Mouse (Mus musculus): ENCODE results near the gene Ubqln5. TPM values are rescaled to one million over a fixed set of nuclear protein-coding genes. Genes with fewer than 3 reads are reported as not detected.

Gene Ubqln5
- polyA plus RNA-seq (2011; ENCODE audit: insufficient read depth, insufficient read length, low replicate concordance, missing spikeins): not detected in 2 replicates

DNA sequence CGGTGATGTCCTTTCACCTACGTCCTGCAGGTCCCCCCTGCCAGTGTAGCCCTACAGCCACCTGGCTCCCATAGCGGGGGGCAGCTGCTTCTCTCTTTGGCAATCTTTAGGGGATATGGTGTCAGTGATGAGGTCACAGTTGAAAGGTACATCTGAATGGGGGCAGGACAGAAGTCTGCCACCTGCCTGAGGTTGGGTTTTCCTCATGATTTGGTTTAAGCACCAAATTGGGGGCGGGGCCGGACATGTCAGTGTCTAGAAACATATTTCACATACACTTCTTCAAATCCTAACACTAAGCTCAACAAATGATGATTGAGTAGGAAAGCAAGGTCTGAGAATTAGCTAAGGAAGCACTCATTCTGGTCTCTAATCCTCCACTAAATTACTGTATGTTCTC, at the start of gene Ubqln5:
Gene Ubqln5 (minus strand): TSS at position 101 of the 400 bp plus-strand sequence.
- TF ChIP-seq CTCF (IDR thresholded peaks at IDR 0.05; ENCODE audit: control insufficient read depth, insufficient read depth, low read length) (no peak), POLR2A (IDR thresholded peaks at IDR 0.05; ENCODE audit: borderline replicate concordance, control insufficient read depth, low read depth, low read length) (no peak)
- H3K4me1 ChIP-seq (ENCODE audit: control insufficient read depth, insufficient read depth, low read length): no peaks in the 10 kb centered on the region
- H3K27ac ChIP-seq (ENCODE audit: control insufficient read depth, insufficient read depth, low read depth, low read length, poor library complexity): no peak within 1 kb of the TSS
- no peak within 1 kb of the TSS for H3K4me3 ChIP-seq (replicated peaks; ENCODE audit: control insufficient read depth, low read depth, low read length)
- WGBS: 86% methylated on average over 5 of the region's 5 CpGs

DNA sequence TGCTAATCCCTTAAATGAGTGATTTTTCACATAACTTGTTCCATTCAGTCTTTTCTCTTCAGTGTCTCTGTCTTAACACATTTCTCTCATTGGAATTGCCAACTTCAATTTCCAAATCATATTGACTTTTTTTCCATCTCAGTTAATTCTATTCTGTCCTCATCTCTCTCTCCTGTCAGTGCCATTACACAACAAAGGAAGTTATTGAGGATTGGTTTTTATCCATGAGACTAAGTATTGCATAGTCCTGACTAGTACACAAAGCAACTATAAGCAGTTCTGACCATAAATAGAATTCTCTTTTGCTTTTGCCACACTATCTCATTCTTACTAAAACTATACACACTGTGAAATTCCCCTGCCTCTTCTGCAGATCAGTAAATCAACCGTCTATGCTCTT, 49.4 kb upstream of the Ubqln5 start:
- 69% methylated on average over 1 of the region's 1 CpGs for WGBS
- no peak overlapping the region for H3K4me3 ChIP-seq (replicated peaks; ENCODE audit: control insufficient read depth, low read depth, low read length)
- no peak overlapping the region for H3K27ac ChIP-seq (ENCODE audit: control insufficient read depth, insufficient read depth, low read depth, low read length, poor library complexity)
- TF ChIP-seq POLR2A (IDR thresholded peaks at IDR 0.05; ENCODE audit: borderline replicate concordance, control insufficient read depth, low read depth, low read length): no peak
- no peak for TF ChIP-seq CTCF (IDR thresholded peaks at IDR 0.05; ENCODE audit: control insufficient read depth, insufficient read depth, low read length)
- H3K4me1 ChIP-seq (ENCODE audit: control insufficient read depth, insufficient read depth, low read length): no peaks in the 10 kb centered on the region

DNA sequence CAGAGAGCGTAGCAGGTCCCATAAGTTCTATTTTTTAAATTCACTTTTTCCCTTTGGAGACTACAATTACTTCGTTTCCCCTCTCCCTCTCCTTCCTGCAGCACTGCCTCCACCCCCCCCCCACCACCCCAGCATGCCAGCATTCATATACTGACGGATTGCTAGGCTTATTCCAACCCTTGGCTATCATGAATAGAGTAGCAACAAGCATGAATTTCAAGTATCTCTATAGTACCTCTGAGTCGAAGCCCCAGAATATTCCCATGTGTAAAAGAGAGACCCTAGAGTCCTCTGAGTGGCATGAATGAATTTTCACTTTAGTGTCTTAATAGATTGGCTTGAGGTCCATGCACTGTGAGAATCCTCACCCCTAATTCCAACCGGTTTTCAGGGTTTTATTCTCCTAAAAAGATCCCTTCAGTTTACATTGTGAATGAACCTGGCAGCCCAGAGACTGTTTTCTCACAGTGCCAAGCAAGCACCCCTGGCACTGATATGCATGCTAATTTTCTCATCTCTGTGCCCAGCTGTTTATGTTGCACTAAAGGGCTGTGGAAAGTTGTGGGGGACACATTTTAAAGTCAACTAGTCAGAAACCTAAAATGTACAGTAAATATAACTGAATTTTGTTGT, 48.9 kb upstream of the Ubqln5 start:
- WGBS: 66% methylated on average over 5 of the region's 5 CpGs
- no peak for TF ChIP-seq CTCF (IDR thresholded peaks at IDR 0.05; ENCODE audit: control insufficient read depth, insufficient read depth, low read length)
- no peak for TF ChIP-seq POLR2A (IDR thresholded peaks at IDR 0.05; ENCODE audit: borderline replicate concordance, control insufficient read depth, low read depth, low read length)
- no peaks in the 10 kb centered on the region for H3K4me1 ChIP-seq (ENCODE audit: control insufficient read depth, insufficient read depth, low read length)
- H3K27ac ChIP-seq (ENCODE audit: control insufficient read depth, insufficient read depth, low read depth, low read length, poor library complexity): no peak overlapping the region
- H3K4me3 ChIP-seq (replicated peaks; ENCODE audit: control insufficient read depth, low read depth, low read length): no peak overlapping the region

DNA sequence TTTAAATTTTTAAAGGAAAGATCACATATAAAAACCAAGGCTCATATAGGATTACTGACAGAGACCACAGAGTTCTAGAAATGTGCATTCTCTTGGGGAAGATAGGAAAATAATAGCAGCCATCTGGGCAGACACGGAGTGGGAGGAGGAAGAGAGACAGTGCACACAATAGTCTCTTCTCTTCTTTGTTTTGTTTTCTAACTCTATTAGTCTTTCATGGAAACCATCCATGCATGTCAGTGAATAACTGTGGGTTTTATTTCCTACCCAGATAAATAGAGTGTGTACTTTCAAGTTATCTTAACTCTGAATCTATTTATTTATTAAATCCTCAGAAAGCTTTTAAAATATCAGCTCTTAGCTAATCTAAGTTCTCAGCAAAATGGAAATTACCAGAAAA, 45.5 kb upstream of the Ubqln5 start:
- 48% methylated on average over 1 of the region's 1 CpGs for WGBS
- Histone ChIP-seq H3K4me1 (ENCODE audit: control insufficient read depth, insufficient read depth, low read length) (no peaks in the 10 kb centered on the region; the same call in 1 of the 2 replicates), H3K27ac (ENCODE audit: control insufficient read depth, insufficient read depth, low read depth, low read length, poor library complexity) (no peak overlapping the region), H3K4me3 (replicated peaks; ENCODE audit: control insufficient read depth, low read depth, low read length) (no peak overlapping the region)
- TF ChIP-seq POLR2A (IDR thresholded peaks at IDR 0.05; ENCODE audit: borderline replicate concordance, control insufficient read depth, low read depth, low read length) (no peak), CTCF (IDR thresholded peaks at IDR 0.05; ENCODE audit: control insufficient read depth, insufficient read depth, low read length) (no peak)

DNA sequence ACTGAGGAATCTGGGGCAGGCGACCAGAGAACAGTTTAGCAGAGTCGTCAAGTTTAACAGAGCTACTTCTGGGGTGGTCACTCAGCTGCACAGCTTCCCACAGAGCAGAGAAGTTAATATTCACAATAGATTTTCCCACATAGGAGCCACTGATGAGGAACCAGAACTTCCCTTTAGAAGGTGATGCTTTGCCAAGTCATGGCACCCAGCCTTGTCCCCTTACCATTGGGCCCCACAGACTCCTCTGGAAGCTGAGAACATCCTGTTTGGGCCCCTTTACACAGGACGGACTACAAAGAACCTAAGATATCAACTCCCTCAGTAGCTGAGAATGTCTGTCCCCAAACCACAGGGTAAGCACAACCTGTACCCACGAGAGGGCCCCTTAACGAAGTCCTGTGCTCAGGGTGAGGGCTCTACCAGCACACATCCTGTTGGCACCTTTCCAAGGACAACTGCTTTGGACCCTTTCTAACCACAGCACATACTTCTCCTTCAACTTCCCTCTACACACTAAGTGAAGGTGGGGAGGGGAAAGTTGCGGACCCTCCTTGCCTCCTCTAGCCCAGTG, 40.1 kb upstream of the Ubqln5 start:
- peaks cover 2% of the 10 kb centered on the region; the same call in 1 of the 2 replicates for H3K4me1 ChIP-seq (ENCODE audit: control insufficient read depth, insufficient read depth, low read length)
- H3K4me3 ChIP-seq (replicated peaks; ENCODE audit: control insufficient read depth, low read depth, low read length): no peak overlapping the region
- WGBS: 3% methylated on average over 6 of the region's 6 CpGs
- 0 out of 2 replicates have a peak overlapping the region, but pooled peaks have one; percentile 2 for H3K27ac ChIP-seq (ENCODE audit: control insufficient read depth, insufficient read depth, low read depth, low read length, poor library complexity)
- TF ChIP-seq CTCF (IDR thresholded peaks at IDR 0.05; ENCODE audit: control insufficient read depth, insufficient read depth, low read length) (no peak), POLR2A (IDR thresholded peaks at IDR 0.05; ENCODE audit: borderline replicate concordance, control insufficient read depth, low read depth, low read length) (no peak)

DNA sequence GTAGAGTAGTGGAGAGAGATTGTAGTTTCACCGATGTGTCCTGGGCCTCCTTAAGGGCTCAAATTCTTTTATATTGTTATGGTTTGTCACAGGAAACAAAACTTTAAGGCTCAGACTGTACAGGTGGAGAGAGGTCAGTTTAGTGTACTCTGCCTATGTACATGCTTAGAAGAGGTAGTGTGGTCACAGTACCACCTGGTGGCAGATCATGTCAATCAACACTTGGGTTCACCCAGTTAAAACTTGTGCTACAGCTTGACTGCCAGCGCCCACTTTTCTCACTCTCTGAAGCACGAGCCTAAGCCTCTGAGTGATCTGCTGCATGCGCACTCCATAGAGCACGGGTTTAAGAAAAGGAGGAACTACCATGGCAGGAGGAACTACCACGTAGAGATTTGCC, 37.5 kb upstream of the Ubqln5 start:
- Histone ChIP-seq H3K4me3 (replicated peaks; ENCODE audit: control insufficient read depth, low read depth, low read length) (no peak overlapping the region), H3K4me1 (ENCODE audit: control insufficient read depth, insufficient read depth, low read length) (peaks cover 2% of the 10 kb centered on the region; the same call in 1 of the 2 replicates), H3K27ac (ENCODE audit: control insufficient read depth, insufficient read depth, low read depth, low read length, poor library complexity) (no peak overlapping the region)
- 10% methylated on average over 6 of the region's 6 CpGs for WGBS
- TF ChIP-seq POLR2A (IDR thresholded peaks at IDR 0.05; ENCODE audit: borderline replicate concordance, control insufficient read depth, low read depth, low read length) (no peak), CTCF (IDR thresholded peaks at IDR 0.05; ENCODE audit: control insufficient read depth, insufficient read depth, low read length) (no peak)

DNA sequence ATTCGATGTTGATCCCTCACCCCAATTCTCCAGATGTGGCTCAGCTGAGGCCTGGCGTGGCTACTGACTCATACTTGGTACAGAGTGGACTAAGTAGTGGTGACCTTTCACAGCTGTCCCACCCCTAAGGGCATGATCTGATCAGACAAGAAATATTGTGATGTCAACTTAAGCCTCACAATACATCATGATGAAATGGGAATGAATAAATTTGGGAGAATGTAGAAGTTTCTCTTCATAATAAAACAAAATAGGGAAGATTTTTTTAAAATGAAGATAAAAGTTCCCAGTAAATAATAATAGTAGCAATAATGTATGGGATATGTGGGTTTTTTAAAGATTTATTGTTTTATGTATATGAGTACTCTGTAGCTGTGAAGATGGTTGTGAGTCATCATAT, 20.8 kb upstream of the Ubqln5 start, which contains the start of gene Ubqlnl:
Gene Ubqlnl (minus strand): TSS at position 101 of the 400 bp plus-strand sequence.
- Histone ChIP-seq H3K4me3 (replicated peaks; ENCODE audit: control insufficient read depth, low read depth, low read length) (no peak within 1 kb of the TSS), H3K4me1 (ENCODE audit: control insufficient read depth, insufficient read depth, low read length) (no peaks in the 10 kb centered on the region)
- WGBS: 85% methylated on average over 2 of the region's 2 CpGs

DNA sequence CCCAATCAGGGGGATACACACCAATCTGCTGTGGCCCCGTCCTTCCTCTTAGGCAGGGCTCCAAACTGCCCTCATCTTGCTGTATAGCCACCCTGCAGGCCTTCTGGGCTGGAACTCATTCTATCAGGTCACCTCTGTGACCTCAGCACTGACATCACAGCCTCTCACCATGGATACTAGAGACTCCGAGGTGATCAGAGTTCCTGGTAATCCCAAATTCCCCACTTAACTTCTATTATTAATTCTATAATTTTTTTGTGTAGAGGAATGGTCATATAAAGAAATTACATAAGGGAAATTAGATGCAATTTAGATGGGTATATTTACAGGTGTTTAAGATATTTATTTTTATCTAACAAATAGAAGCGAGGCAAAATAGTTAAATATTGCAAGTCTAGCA, 13.6 kb upstream of the Ubqln5 start, which contains the start of gene Ubqln3:
Gene Ubqln3 (minus strand): TSS at position 101 of the 400 bp plus-strand sequence.
- H3K4me3 ChIP-seq (replicated peaks; ENCODE audit: control insufficient read depth, low read depth, low read length): no peak within 1 kb of the TSS

More for the DNA sequence above, 20.8 kb upstream of the Ubqln5 start, which contains the start of gene Ubqlnl:
- H3K27ac ChIP-seq (ENCODE audit: control insufficient read depth, insufficient read depth, low read depth, low read length, poor library complexity): no peak within 1 kb of the TSS
- TF ChIP-seq CTCF (IDR thresholded peaks at IDR 0.05; ENCODE audit: control insufficient read depth, insufficient read depth, low read length) (no peak), POLR2A (IDR thresholded peaks at IDR 0.05; ENCODE audit: borderline replicate concordance, control insufficient read depth, low read depth, low read length) (no peak)

More for the DNA sequence above, 13.6 kb upstream of the Ubqln5 start, which contains the start of gene Ubqln3:
- no peak within 1 kb of the TSS for H3K27ac ChIP-seq (ENCODE audit: control insufficient read depth, insufficient read depth, low read depth, low read length, poor library complexity)
- TF ChIP-seq POLR2A (IDR thresholded peaks at IDR 0.05; ENCODE audit: borderline replicate concordance, control insufficient read depth, low read depth, low read length) (no peak), CTCF (IDR thresholded peaks at IDR 0.05; ENCODE audit: control insufficient read depth, insufficient read depth, low read length) (no peak)
- H3K4me1 ChIP-seq (ENCODE audit: control insufficient read depth, insufficient read depth, low read length): no peaks in the 10 kb centered on the region
- 77% methylated on average over 3 of the region's 3 CpGs for WGBS
